Mouse (Mus musculus): ENCODE data around the gene Gfm1.

- TF ChIP-seq CTCF (IDR thresholded peaks at IDR 0.05; ENCODE audit: extremely low read depth, insufficient read depth, insufficient read length, insufficient replicate concordance), result no peak
- no peak for TF ChIP-seq POLR2A (IDR thresholded peaks at IDR 0.05; ENCODE audit: low read depth, low read length)
Observed at GRCm38 (mm10) chr3:67482400-67482799, 52.5 kb downstream of the Gfm1 start.
